ENCODE assay signal across 14 mouse cellular contexts in the genomic region with DNA sequence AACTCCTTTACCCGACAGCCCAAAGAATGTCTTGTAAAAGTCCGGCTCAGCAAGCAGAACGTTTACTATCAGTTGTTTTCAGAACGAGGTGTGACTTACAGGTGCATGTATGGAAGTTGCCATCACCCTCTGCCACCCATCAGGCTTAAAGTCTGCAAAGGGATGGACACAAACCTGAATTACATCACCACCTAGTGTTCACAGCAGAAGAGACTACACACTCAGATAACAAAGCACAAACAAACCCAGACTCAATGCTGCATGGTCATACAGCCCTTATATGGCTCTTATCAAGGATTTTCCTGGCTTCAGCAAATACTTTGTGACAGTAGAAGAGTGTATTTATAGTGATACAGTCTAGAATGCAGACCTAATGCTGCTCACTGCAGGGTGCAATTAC. TPM values are rescaled to one million over a fixed set of nuclear protein-coding genes. Genes with fewer than 3 reads are reported as not detected.
DNase-seq lines count a peak whose midpoint lies in the region; ATAC-seq and TF ChIP-seq lines count a peak whose summit lies in the region.
"Had no signal": no experiment of that assay in that cellular context is flagged by ENCODE, and none has a peak within 500 bp of the region (broad histone marks: within the 10 kb centered on the region; RNA-seq: fewer than 3 reads in every experiment).

No protein-coding gene starts in this region.

- H3K4me1 ChIP-seq in heart, postnatal 0 days (ENCODE audit: control insufficient read depth, insufficient read depth) = 0 out of 2 replicates have a peak, but pooled peaks cover 13% of the 10 kb centered on the region
- H3K4me1 ChIP-seq in lung, postnatal 0 days (ENCODE audit: insufficient read depth, low read depth, low read length) = 0 out of 2 replicates have a peak, but pooled peaks cover 6% of the 10 kb centered on the region
- no peaks in the 10 kb centered on the region for H3K4me1 ChIP-seq in stomach, postnatal 0 days (replicated peaks; ENCODE audit: control insufficient read depth, insufficient read depth)

- H3K4me2 ChIP-seq in heart, postnatal 0 days (ENCODE audit: low read depth, low read length) = no peak overlapping the region
- H3K4me2 ChIP-seq in lung, postnatal 0 days (replicated peaks; ENCODE audit: low read depth, low read length) = no peak overlapping the region
- H3K4me2 ChIP-seq in stomach, postnatal 0 days (replicated peaks; ENCODE audit: low read depth) = no peak overlapping the region
- H3K4me2 ChIP-seq: limb, embryonic 15.5 days had no signal

- peak; percentile 34 for DNase-seq in heart, postnatal 0 days (ENCODE audit: low spot score)
- DNase-seq in heart, postnatal 10 days = no peak
- DNase-seq in lung, postnatal 0 days (ENCODE audit: low spot score) = no peak
- no peak for DNase-seq in lung, adult 18-20 months
- DNase-seq in brain, embryonic 14.5 days (ENCODE audit: low read depth) = peak; percentile 16
- DNase-seq in stomach, postnatal 0 days (ENCODE audit: low spot score) = no peak
- no peak for DNase-seq in thymus, postnatal 0 days (ENCODE audit: low spot score)
- DNase-seq: adrenal gland, adult 2 months; cerebellum, postnatal 14 days; heart, adult 18-20 months; kidney, adult 11 months; thymus, adult 2 months had no signal

- H3K4me3 ChIP-seq in heart, postnatal 0 days (ENCODE audit: low read depth, low read length) = no peak overlapping the region
- no peak overlapping the region for H3K4me3 ChIP-seq in lung, postnatal 0 days (ENCODE audit: low read depth, low read length)
- no peak overlapping the region for H3K4me3 ChIP-seq in stomach, postnatal 0 days (ENCODE audit: low read depth, low read length)
- H3K4me3 ChIP-seq: limb, embryonic 15.5 days had no signal

- no peak for TF ChIP-seq POLR2A in brain, embryonic 14.5 days (IDR thresholded peaks at IDR 0.05; ENCODE audit: borderline replicate concordance, extremely low read depth, insufficient read depth, insufficient read length, poor library complexity, severe bottlenecking)

- ATAC-seq in heart, postnatal 0 days (ENCODE audit: insufficient read depth, low read depth) = peak; percentile 56
- ATAC-seq in lung, postnatal 0 days = no peak
- ATAC-seq in stomach, postnatal 0 days (ENCODE audit: low FRiP score, low TSS enrichment) = no peak
- no peak for ATAC-seq in granulocyte monocyte progenitor cell, adult 5-6 weeks (replicated peaks; ENCODE audit: poor library complexity, severe bottlenecking)

- intact Hi-C loops in heart, postnatal 10 days (cut with DNase I) = no loop called here

- WGBS in heart, postnatal 0 days = 42% methylated on average over 4 of the region's 4 CpGs
- WGBS in lung, postnatal 0 days = 57% methylated on average over 4 of the region's 4 CpGs
- WGBS in stomach, postnatal 0 days = 59% methylated on average over 4 of the region's 4 CpGs

- H3K9me3 ChIP-seq in heart, postnatal 0 days (replicated peaks; ENCODE audit: control insufficient read depth, low read length) = no peaks in the 10 kb centered on the region
- no peaks in the 10 kb centered on the region for H3K9me3 ChIP-seq in lung, postnatal 0 days (ENCODE audit: low read length)
- H3K9me3 ChIP-seq in stomach, postnatal 0 days (ENCODE audit: control insufficient read depth, low read length) = no peaks in the 10 kb centered on the region
- H3K9me3 ChIP-seq: limb, embryonic 15.5 days had no signal

- no peaks in the 10 kb centered on the region for H3K36me3 ChIP-seq in heart, postnatal 0 days (replicated peaks; ENCODE audit: control insufficient read depth, insufficient read depth, low read length)
- H3K36me3 ChIP-seq in lung, postnatal 0 days (ENCODE audit: insufficient read depth, low read length) = no peaks in the 10 kb centered on the region
- H3K36me3 ChIP-seq in stomach, postnatal 0 days (ENCODE audit: control insufficient read depth, insufficient read depth, low read length) = no peaks in the 10 kb centered on the region
- H3K36me3 ChIP-seq: limb, embryonic 15.5 days had no signal

- TF ChIP-seq EP300 in heart, postnatal 0 days (IDR thresholded peaks at IDR 0.05; ENCODE audit: low read depth) = no peak
- TF ChIP-seq EP300 in lung, postnatal 0 days (IDR thresholded peaks at IDR 0.05) = no peak
- no peak for TF ChIP-seq EP300 in stomach, postnatal 0 days (optimal IDR thresholded peaks at IDR 0.05)

- H3K27me3 ChIP-seq in heart, postnatal 0 days (ENCODE audit: control insufficient read depth, insufficient read depth, low read length) = 0 out of 2 replicates have a peak, but pooled peaks cover 3% of the 10 kb centered on the region
- H3K27me3 ChIP-seq in lung, postnatal 0 days (replicated peaks; ENCODE audit: insufficient read depth, low read length) = no peaks in the 10 kb centered on the region
- no peaks in the 10 kb centered on the region for H3K27me3 ChIP-seq in stomach, postnatal 0 days (ENCODE audit: control insufficient read depth, insufficient read depth, low read length)
- H3K27me3 ChIP-seq: limb, embryonic 15.5 days had no signal

- H3K27ac ChIP-seq in heart, postnatal 0 days (ENCODE audit: low read depth) = no peak overlapping the region
- no peak overlapping the region for H3K27ac ChIP-seq in lung, postnatal 0 days (ENCODE audit: low read length)
- no peak overlapping the region for H3K27ac ChIP-seq in stomach, postnatal 0 days (replicated peaks)
- H3K27ac ChIP-seq: limb, embryonic 15.5 days had no signal

- no peak overlapping the region for H3K9ac ChIP-seq in heart, postnatal 0 days (replicated peaks; ENCODE audit: low read depth, low read length)
- no peak overlapping the region for H3K9ac ChIP-seq in lung, postnatal 0 days (replicated peaks; ENCODE audit: low read depth)
- H3K9ac ChIP-seq in stomach, postnatal 0 days (ENCODE audit: low read length) = no peak overlapping the region
- H3K9ac ChIP-seq: limb, embryonic 15.5 days had no signal

- TF ChIP-seq CTCF in heart, postnatal 0 days (IDR thresholded peaks at IDR 0.05; ENCODE audit: low read depth) = peak; percentile 52
- peak; percentile 42 for TF ChIP-seq CTCF in lung, postnatal 0 days (IDR thresholded peaks at IDR 0.05)
- peak; percentile 11; the same call in 1 of the 2 replicates for TF ChIP-seq CTCF in brain, embryonic 14.5 days (IDR thresholded peaks at IDR 0.05; ENCODE audit: borderline replicate concordance, extremely low read depth, insufficient read depth, insufficient read length)
- TF ChIP-seq CTCF in stomach, postnatal 0 days (IDR thresholded peaks at IDR 0.05; ENCODE audit: low read depth) = peak; percentile 50

RNA-seq across cellular contexts. Expression of a gene that starts 4.0 kb away (rescaled TPM):
- 0.08 TPM in 1 of 2 replicates, not detected in the other for total RNA-seq in heart, postnatal 0 days (2014; rRNA removed; ENCODE audit: low replicate concordance)
- 0.10 and 0.15 TPM in 2 replicates for polyA plus RNA-seq in heart, postnatal 0 days (2015; fragmentation: Nextera tagmentation; extraction: Ambion mirVana)
- total RNA-seq in heart, postnatal 10 days (2021) = under 1 TPM; 0.17 to 0.22 TPM
- polyA plus RNA-seq in lung, postnatal 0 days (2015; fragmentation: Nextera tagmentation; extraction: Ambion mirVana) = 0.53 and 0.67 TPM in 2 replicates
- 7.1 and 7.5 TPM in 2 replicates for polyA plus RNA-seq in brain, embryonic 14.5 days (2012; rRNA removed)
- polyA plus RNA-seq in stomach, postnatal 0 days (2015; fragmentation: Nextera tagmentation; extraction: Ambion mirVana) = 0.74 and 0.81 TPM in 2 replicates
- 0.22 and 0.31 TPM in 2 replicates for polyA plus RNA-seq in thymus, postnatal 0 days (2015; fragmentation: Nextera tagmentation; extraction: Ambion mirVana)
- 0.02 and 0.32 TPM in 2 replicates for total RNA-seq in granulocyte monocyte progenitor cell, adult 5-6 weeks (2014; fragmentation: Nextera tagmentation)
- 0.05 and 0.17 TPM in 2 replicates for total RNA-seq in granulocyte monocyte progenitor cell, adult 5-6 weeks (2017)

RNA-seq across cellular contexts. Expression of a gene that starts 8.8 kb away (rescaled TPM):
- total RNA-seq in heart, postnatal 0 days (2014; rRNA removed; ENCODE audit: low replicate concordance) = 34.0 and 51.2 TPM in 2 replicates
- 32.3 and 33.8 TPM in 2 replicates for polyA plus RNA-seq in heart, postnatal 0 days (2015; fragmentation: Nextera tagmentation; extraction: Ambion mirVana)
- total RNA-seq in heart, postnatal 10 days (2021) = 10 to 100 TPM; 29.8 to 37.9 TPM
- polyA plus RNA-seq in lung, postnatal 0 days (2015; fragmentation: Nextera tagmentation; extraction: Ambion mirVana) = 23.1 and 25.1 TPM in 2 replicates
- polyA plus RNA-seq in brain, embryonic 14.5 days (2012; rRNA removed) = 61.6 and 67.7 TPM in 2 replicates
- polyA plus RNA-seq in stomach, postnatal 0 days (2015; fragmentation: Nextera tagmentation; extraction: Ambion mirVana) = 24.8 and 26.8 TPM in 2 replicates
- polyA plus RNA-seq in thymus, postnatal 0 days (2015; fragmentation: Nextera tagmentation; extraction: Ambion mirVana) = 33.8 and 34.9 TPM in 2 replicates
- 35.9 and 42.7 TPM in 2 replicates for total RNA-seq in granulocyte monocyte progenitor cell, adult 5-6 weeks (2014; fragmentation: Nextera tagmentation)
- 49.2 and 61.5 TPM in 2 replicates for total RNA-seq in granulocyte monocyte progenitor cell, adult 5-6 weeks (2017)

Comparison
In these comparisons a context has a peak if more than half of its experiments do, and no peak if none do; other contexts are left out.
1. DNase-seq: peak in heart, postnatal 0 days (single experiment) and brain, embryonic 14.5 days (single experiment); none in heart, postnatal 10 days (0 of 2), lung, postnatal 0 days (single experiment), lung, adult 18-20 months (0 of 2), stomach, postnatal 0 days (single experiment) and thymus, postnatal 0 days (single experiment).
2. Peak in every context shown above with its lines, with median percentiles within 50 percentile points of each other: CTCF ChIP-seq.